Mouse (Mus musculus): Measurements from ENCODE around the gene Hoxb9. TPM values are rescaled to one million over a fixed set of nuclear protein-coding genes. Genes with fewer than 3 reads are reported as not detected.

Gene Hoxb9
- total and polyA plus RNA-seq, 3 experiments, result not detected

GRCm38 (mm10) chr11:96279421-96280233, 8.4 kb downstream of the Hoxb9 start:
- in situ Hi-C loops (cut with MboI; ENCODE audit: low pct_ligation_motif_present, low pct_unique_long_range_greater_than_20kb, low sequenced_read_pairs), result no loop called here
- Histone ChIP-seq H3K4me1 (ENCODE audit: control insufficient read depth in 1 of 2, insufficient read depth in 2 of 2) (peaks cover 3 to 5% of the 10 kb centered on the region in 2 experiments; a peak in 3 of 4 replicates), H3K36me3 (replicated peaks in 1 of 2; ENCODE audit: control insufficient read depth in 1 of 2, insufficient read depth in 1 of 2, low read length in 1 of 2) (no peaks in the 10 kb centered on the region), H3K79me2 (replicated peaks; ENCODE audit: control insufficient read depth, extremely low read depth, insufficient read depth, poor library complexity, severe bottlenecking) (no peaks in the 10 kb centered on the region), H3K4me2 (ENCODE audit: insufficient read depth, low read depth, poor library complexity, severe bottlenecking) (no peak overlapping the region), H3K27ac (ENCODE audit: insufficient read depth, low read depth) (no peak overlapping the region), H3K4me3 (replicated peaks in 1 of 3; ENCODE audit: low read depth in 2 of 3, low read length in 2 of 3, poor library complexity in 1 of 3) (no peak overlapping the region), H3K27me3 (replicated peaks) (peaks cover 94% of the 10 kb centered on the region), H3K9ac (ENCODE audit: insufficient read depth, low read depth) (no peak overlapping the region), H3K9me3 (replicated peaks; ENCODE audit: low read length) (peaks cover 2% of the 10 kb centered on the region)
- TF ChIP-seq SMC3 (IDR thresholded peaks at IDR 0.05; ENCODE audit: low read depth, low read length) (no peak), USF1 (IDR thresholded peaks at IDR 0.05; ENCODE audit: low read depth, low read length) (no peak), NRF1 (IDR thresholded peaks at IDR 0.05; ENCODE audit: low read depth, low read length) (no peak), RCOR1 (conservative IDR thresholded peaks at IDR 0.05; ENCODE audit: low read depth, low read length) (no peak), TBP (conservative IDR thresholded peaks at IDR 0.05; ENCODE audit: low read depth, low read length) (no peak), NELFE (IDR thresholded peaks at IDR 0.05; ENCODE audit: low read depth, low read length) (no peak), BHLHE40 (IDR thresholded peaks at IDR 0.05; ENCODE audit: low read depth, low read length) (no peak), CTCF (conservative IDR thresholded peaks at IDR 0.05 in 1 of 2, IDR thresholded peaks at IDR 0.05 in 1 of 2; ENCODE audit: low read depth in 2 of 2, low read length in 2 of 2) (no peak), MXI1 (IDR thresholded peaks at IDR 0.05; ENCODE audit: low read depth, low read length) (no peak), MAFK (IDR thresholded peaks at IDR 0.05; ENCODE audit: insufficient replicate concordance, low read length) (no peak)
- dilution Hi-C loops (cut with MboI; ENCODE audit: extremely low pct_ligation_motif_present, extremely low pct_unique_long_range_greater_than_20kb, low sequenced_read_pairs), result no loop called here
- DNase-seq (ENCODE audit: extremely low read depth), result no peak

DNA sequence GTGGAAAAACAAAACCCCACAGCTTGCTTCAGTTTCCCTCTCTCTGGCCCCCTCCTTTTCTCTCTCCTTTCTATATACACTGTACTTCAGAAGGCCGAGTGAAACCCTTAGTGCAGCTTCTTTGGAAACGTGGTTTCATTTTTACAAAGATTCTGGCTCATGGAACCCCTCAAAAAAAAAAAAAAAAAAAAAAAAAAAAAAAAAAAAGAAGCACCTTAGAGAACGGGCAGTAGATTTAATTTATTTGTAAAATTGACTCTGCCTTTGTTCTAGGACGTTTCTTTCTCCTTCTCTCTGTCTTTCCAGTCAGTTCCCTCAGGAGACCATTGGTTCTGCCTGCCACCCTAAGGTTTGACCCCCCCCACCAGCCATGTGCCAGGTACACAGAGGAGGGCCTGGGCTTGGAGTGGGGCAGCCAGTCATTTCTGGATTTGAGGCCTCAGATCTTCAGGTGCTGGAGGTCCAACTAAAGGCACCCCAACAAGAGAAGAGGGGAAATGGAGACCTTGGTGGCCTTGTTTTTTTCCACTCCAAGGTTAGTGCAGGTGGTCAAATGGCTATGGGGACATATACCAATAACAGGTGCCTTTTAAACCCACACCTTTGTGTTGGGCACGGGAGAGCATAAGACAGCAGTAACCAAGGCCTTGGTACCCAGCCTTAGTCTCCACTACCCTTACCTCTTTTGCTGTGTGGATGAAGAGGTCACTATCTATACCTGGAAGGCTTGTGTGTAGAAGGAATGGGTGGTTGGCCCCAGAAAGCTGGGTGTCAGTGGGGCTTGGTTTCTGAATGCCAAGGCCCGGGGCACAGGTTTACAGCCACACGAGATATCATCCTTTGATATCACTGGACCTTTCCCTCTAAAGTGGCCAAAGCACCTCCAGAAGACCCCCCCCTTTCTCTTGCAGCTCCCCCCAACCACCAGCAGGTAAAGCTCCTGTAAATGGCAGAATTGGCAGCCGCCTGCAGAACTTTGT, 9.4 kb downstream of the Hoxb9 start:
- H3K36me3 ChIP-seq (replicated peaks in 1 of 2; ENCODE audit: control insufficient read depth in 1 of 2, insufficient read depth in 1 of 2, low read length in 1 of 2), result no peaks in the 10 kb centered on the region
- no peak overlapping the region for H3K9ac ChIP-seq (ENCODE audit: insufficient read depth, low read depth)
- H3K4me1 ChIP-seq (ENCODE audit: control insufficient read depth in 1 of 2, insufficient read depth in 2 of 2), result peaks cover 3 to 8% of the 10 kb centered on the region in 2 experiments; a peak in 3 of 4 replicates
- peaks cover 2% of the 10 kb centered on the region for H3K9me3 ChIP-seq (replicated peaks; ENCODE audit: low read length)
- no peaks in the 10 kb centered on the region for H3K79me2 ChIP-seq (replicated peaks; ENCODE audit: control insufficient read depth, extremely low read depth, insufficient read depth, poor library complexity, severe bottlenecking)
- no peak overlapping the region for H3K4me3 ChIP-seq (replicated peaks in 1 of 3; ENCODE audit: low read depth in 2 of 3, low read length in 2 of 3, poor library complexity in 1 of 3)
- no peak for DNase-seq (ENCODE audit: extremely low read depth)
- TF ChIP-seq ZNF384 (IDR thresholded peaks at IDR 0.05; ENCODE audit: low read depth, low read length) (peak; percentile 93), ZMIZ1 (IDR thresholded peaks at IDR 0.05; ENCODE audit: low read depth, low read length) (no peak), JUN (IDR thresholded peaks at IDR 0.05; ENCODE audit: insufficient read depth, low read depth, low read length) (no peak), PAX5 (IDR thresholded peaks at IDR 0.05; ENCODE audit: low read length) (no peak), MXI1 (IDR thresholded peaks at IDR 0.05; ENCODE audit: low read depth, low read length) (no peak), MAZ (IDR thresholded peaks at IDR 0.05; ENCODE audit: low read depth, low read length) (no peak; the same call in 1 of the 2 replicates), TBP (conservative IDR thresholded peaks at IDR 0.05; ENCODE audit: low read depth, low read length) (no peak), UBTF (IDR thresholded peaks at IDR 0.05; ENCODE audit: low read depth, low read length) (no peak), SMC3 (IDR thresholded peaks at IDR 0.05; ENCODE audit: low read depth, low read length) (no peak), ELF1 (IDR thresholded peaks at IDR 0.05; ENCODE audit: low read depth, low read length) (no peak), USF2 (conservative IDR thresholded peaks at IDR 0.05; ENCODE audit: low read depth, low read length) (no peak), ZC3H11A (IDR thresholded peaks at IDR 0.05; ENCODE audit: low read depth, low read length) (no peak), EP300 (IDR thresholded peaks at IDR 0.05; ENCODE audit: low read length) (peak; percentile 44; the same call in 1 of the 2 replicates), MAFK (IDR thresholded peaks at IDR 0.05; ENCODE audit: insufficient replicate concordance, low read length) (no peak), SIN3A (IDR thresholded peaks at IDR 0.05; ENCODE audit: low read length) (0 out of 2 replicates have a peak, but pooled peaks have one; percentile 47), IRF4 (IDR thresholded peaks at IDR 0.05; ENCODE audit: low read depth, low read length) (0 out of 2 replicates have a peak, but pooled peaks have one; percentile 6)
- no peak overlapping the region for H3K27ac ChIP-seq (ENCODE audit: insufficient read depth, low read depth)
- H3K4me2 ChIP-seq (ENCODE audit: insufficient read depth, low read depth, poor library complexity, severe bottlenecking), result peak overlapping the region; percentile 21; the same call in 1 of the 2 replicates
- in situ Hi-C loops (cut with MboI; ENCODE audit: low pct_ligation_motif_present, low pct_unique_long_range_greater_than_20kb, low sequenced_read_pairs), result no loop called here
- peaks cover 93% of the 10 kb centered on the region for H3K27me3 ChIP-seq (replicated peaks)
- dilution Hi-C loops (cut with MboI; ENCODE audit: extremely low pct_ligation_motif_present, extremely low pct_unique_long_range_greater_than_20kb, low sequenced_read_pairs), result no loop called here
